Mouse (Mus musculus) forebrain, embryonic 15.5 days (tissue): Measurements from ENCODE around the gene Ptdss2. TPM values are rescaled to one million over a fixed set of nuclear protein-coding genes. Genes with fewer than 3 reads are reported as not detected.

ENCODE experiments used
- ATAC-seq: fragments of 200-750 bp; cut with Nextera tagmentation; replicated peaks from 2 replicates; pipeline ENCODE4 v1.8.0; 2017; ENCODE audit warnings: mild to moderate bottlenecking, moderate TSS enrichment, moderate library complexity
- H3K27ac ChIP-seq: fragments of 300-500 bp; sonication (generic); replicated peaks from 2 replicates; pipeline ENCODE4 v1.5.1; 2015; ENCODE audit warnings: mild to moderate bottlenecking, inconsistent platforms
- H3K27me3 ChIP-seq: fragments of 300-500 bp; sonication (generic); 2 replicates; pipeline ENCODE4 v1.6.1; 2015; ENCODE audit warnings: inconsistent platforms
- H3K36me3 ChIP-seq: fragments of 300-500 bp; sonication (generic); 2 replicates; pipeline ENCODE4 v1.6.1; 2015; ENCODE audit warnings: mild to moderate bottlenecking, inconsistent platforms
- H3K4me1 ChIP-seq: fragments of 300-500 bp; sonication (generic); 2 replicates; pipeline ENCODE4 v1.6.1; 2015; ENCODE audit warnings: inconsistent platforms
- H3K4me2 ChIP-seq: fragments of 300-500 bp; sonication (generic); replicated peaks from 2 replicates; pipeline ENCODE4 v1.6.1; 2015; ENCODE audit warnings: mild to moderate bottlenecking, inconsistent platforms
- H3K4me3 ChIP-seq: fragments of 300-500 bp; sonication (generic); 2 replicates; pipeline ENCODE4 v1.5.1; 2015; ENCODE audit warnings: mild to moderate bottlenecking, inconsistent platforms
- H3K9ac ChIP-seq: fragments of 300-500 bp; sonication (generic); replicated peaks from 2 replicates; pipeline ENCODE4 v1.6.1; 2015; ENCODE audit warnings: mild to moderate bottlenecking, inconsistent platforms
- H3K9me3 ChIP-seq: fragments of 300-500 bp; sonication (generic); 2 replicates; pipeline ENCODE4 v1.6.1; 2016; ENCODE audit warnings: inconsistent platforms
- WGBS: fragments of 180-500 bp; shearing (Covaris S2); methylation state at CpG from one replicate; pipeline ENCODE4 v1.1.7; 2015; ENCODE audit warnings: mixed read lengths; 5-methylcytosine and 5-hydroxymethylcytosine counted together
- polyA plus RNA-seq: library from polyadenylated mRNA; unstranded; fragments of >200 nt; fragmentation: Nextera tagmentation; extraction: Ambion mirVana; gene quantifications from 2 replicates; pipeline ENCODE4 v1.2.1, GENCODE M21; 2015

Ptdss2 gene
- polyA plus RNA-seq, 1 experiment from 2014 or later: 74.5 TPM

DNA sequence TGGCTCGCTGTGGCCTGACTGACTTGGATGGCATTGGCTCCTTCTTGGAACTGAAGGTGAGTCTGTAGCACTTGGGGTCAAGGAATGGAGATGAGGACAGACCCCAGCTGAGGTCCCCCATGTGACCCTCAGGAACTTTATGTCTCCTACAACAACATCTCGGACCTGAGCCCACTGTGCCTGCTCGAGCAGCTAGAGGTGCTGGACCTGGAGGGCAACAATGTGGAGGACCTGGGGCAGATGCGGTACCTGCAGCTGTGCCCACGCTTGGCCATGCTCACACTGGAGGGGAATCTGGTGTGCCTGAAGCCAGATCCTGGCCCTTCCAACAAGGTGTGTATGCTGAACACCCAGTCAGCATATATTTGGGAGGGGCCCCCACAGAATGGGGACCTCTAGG, 83.3 kb downstream of the Ptdss2 start:
- H3K27ac ChIP-seq: no peak overlapping the region
- H3K36me3 ChIP-seq: no peaks in the 10 kb centered on the region
- no peaks in the 10 kb centered on the region for H3K9me3 ChIP-seq
- H3K9ac ChIP-seq: no peak overlapping the region
- no peak overlapping the region for H3K4me2 ChIP-seq
- no peak overlapping the region for H3K4me3 ChIP-seq
- WGBS: 91% methylated on average over 5 of the region's 5 CpGs
- no peaks in the 10 kb centered on the region for H3K4me1 ChIP-seq
- H3K27me3 ChIP-seq: no peaks in the 10 kb centered on the region
- ATAC-seq: no peak

DNA sequence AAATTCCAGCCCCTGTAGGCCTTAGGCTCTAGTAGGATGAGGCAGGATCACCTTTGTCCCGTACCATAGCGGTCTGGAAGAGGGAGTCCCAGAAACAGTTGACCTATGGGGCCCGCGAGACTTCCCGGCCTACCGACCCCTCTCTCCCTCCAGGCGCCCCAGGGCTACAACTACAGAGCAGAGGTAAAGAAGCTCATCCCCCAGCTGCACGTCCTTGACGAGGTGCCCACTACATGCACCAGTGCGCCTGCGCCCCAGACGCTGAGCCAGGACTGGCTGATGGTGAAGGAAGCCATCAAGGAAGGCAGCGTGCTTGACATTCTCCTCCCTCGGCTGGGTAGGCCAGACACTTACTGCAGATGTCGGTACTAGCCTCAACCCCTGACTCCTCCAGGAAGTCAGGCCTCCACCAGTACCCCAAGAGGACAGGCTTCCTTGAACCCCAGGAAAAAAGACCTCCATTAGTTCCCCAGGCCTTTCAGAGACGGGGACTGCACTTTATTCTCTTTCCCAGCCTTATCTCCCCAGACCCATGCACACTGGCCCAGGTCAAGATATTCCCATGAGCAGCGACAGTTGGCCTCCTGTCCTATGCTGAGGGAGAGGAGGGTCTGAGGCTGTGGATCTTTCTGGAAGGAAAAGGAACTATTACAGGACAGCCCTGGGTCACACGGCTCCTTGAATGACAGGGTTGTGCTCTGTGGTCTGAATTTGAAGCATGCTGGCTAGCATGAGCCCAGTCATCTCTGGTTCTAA, 84.2 kb downstream of the Ptdss2 start:
- H3K9ac ChIP-seq: no peak overlapping the region
- H3K4me2 ChIP-seq: no peak overlapping the region
- H3K27ac ChIP-seq: no peak overlapping the region
- H3K27me3 ChIP-seq: no peaks in the 10 kb centered on the region
- H3K4me1 ChIP-seq: no peaks in the 10 kb centered on the region
- no peaks in the 10 kb centered on the region for H3K36me3 ChIP-seq
- no peaks in the 10 kb centered on the region for H3K9me3 ChIP-seq
- H3K4me3 ChIP-seq: no peak overlapping the region
- WGBS: 94% methylated on average over 18 of the region's 18 CpGs
- no peak for ATAC-seq

Other genes with a start within 250 kb of the Ptdss2 start
- 283 and 287 TPM in 2 replicates for gene Psmd13, start 240.4 kb upstream of the Ptdss2 start, polyA plus RNA-seq
- gene Sirt3, start 240.1 kb upstream of the Ptdss2 start, polyA plus RNA-seq: 33.6 and 36.5 TPM in 2 replicates
- gene Cox8b, start 221.9 kb upstream of the Ptdss2 start, polyA plus RNA-seq: not detected in 2 replicates
- 0.24 and 0.28 TPM in 2 replicates for gene Nlrp6, start 201.5 kb upstream of the Ptdss2 start, polyA plus RNA-seq
- 8.5 and 8.7 TPM in 2 replicates for gene Pgghg, start 181.0 kb upstream of the Ptdss2 start, polyA plus RNA-seq
- gene Ifitm5, start 172.1 kb upstream of the Ptdss2 start, polyA plus RNA-seq: 0.51 and 0.70 TPM in 2 replicates
- gene Gm45717, start 166.4 kb upstream of the Ptdss2 start, polyA plus RNA-seq: not detected in 2 replicates
- gene Ifitm2, start 166.4 kb upstream of the Ptdss2 start, polyA plus RNA-seq: 126 and 142 TPM in 2 replicates
- gene Ifitm1, start 155.2 kb upstream of the Ptdss2 start, polyA plus RNA-seq: 6.5 and 7.6 TPM in 2 replicates
- 21.7 and 24.9 TPM in 2 replicates for gene Ifitm3, start 111.6 kb upstream of the Ptdss2 start, polyA plus RNA-seq
- not detected in 2 replicates for gene Ifitm6, start 104.5 kb upstream of the Ptdss2 start, polyA plus RNA-seq
- not detected in 2 replicates for gene Gm17387, start 93.3 kb upstream of the Ptdss2 start, polyA plus RNA-seq
- 47.3 and 50.0 TPM in 2 replicates for gene B4galnt4, start 61.3 kb upstream of the Ptdss2 start, polyA plus RNA-seq
- not detected in 2 replicates for gene Pkp3, start 44.2 kb upstream of the Ptdss2 start, polyA plus RNA-seq
- 1.8 and 2.0 TPM in 2 replicates for gene Sigirr, start 21.8 kb upstream of the Ptdss2 start, polyA plus RNA-seq
- gene Ano9, start 4.6 kb upstream of the Ptdss2 start, polyA plus RNA-seq: 0.09 TPM in 1 of 2 replicates, not detected in the other
- gene Rnh1, start 50.5 kb downstream of the Ptdss2 start, polyA plus RNA-seq: 42.3 and 44.0 TPM in 2 replicates
- 126 and 127 TPM in 2 replicates for gene Hras, start 71.6 kb downstream of the Ptdss2 start, polyA plus RNA-seq
- gene Lrrc56, start 71.8 kb downstream of the Ptdss2 start, polyA plus RNA-seq: 10.3 and 12.7 TPM in 2 replicates
- gene Lmntd2, start 91.7 kb downstream of the Ptdss2 start, polyA plus RNA-seq: 0.75 and 1.4 TPM in 2 replicates
- gene Rassf7, start 93.5 kb downstream of the Ptdss2 start, polyA plus RNA-seq: 24.6 and 26.9 TPM in 2 replicates
- gene Phrf1, start 106.4 kb downstream of the Ptdss2 start, polyA plus RNA-seq: 80.2 and 81.8 TPM in 2 replicates
- gene Irf7, start 144.1 kb downstream of the Ptdss2 start, polyA plus RNA-seq: 1.1 and 2.3 TPM in 2 replicates
- gene Cdhr5, start 154.4 kb downstream of the Ptdss2 start, polyA plus RNA-seq: not detected in 2 replicates
- gene Sct, start 156.8 kb downstream of the Ptdss2 start, polyA plus RNA-seq: 1.4 TPM in 2 replicates
- 0.64 and 0.78 TPM in 2 replicates for gene Drd4, start 169.6 kb downstream of the Ptdss2 start, polyA plus RNA-seq
- gene Deaf1, start 205.3 kb downstream of the Ptdss2 start, polyA plus RNA-seq: 140 and 142 TPM in 2 replicates
- 64.1 and 64.3 TPM in 2 replicates for gene Tmem80, start 205.4 kb downstream of the Ptdss2 start, polyA plus RNA-seq
- gene Eps8l2, start 216.5 kb downstream of the Ptdss2 start, polyA plus RNA-seq: 0.37 and 0.57 TPM in 2 replicates